Mouse (Mus musculus) 416B (cell line): Measurements from ENCODE around the gene Tm9sf1.

Source experiments
- DNase-seq: peaks from one replicate; pipeline ENCODE4 v3.0.0; 2011; ENCODE audit warnings: low read depth

Gene Tm9sf1

DNA sequence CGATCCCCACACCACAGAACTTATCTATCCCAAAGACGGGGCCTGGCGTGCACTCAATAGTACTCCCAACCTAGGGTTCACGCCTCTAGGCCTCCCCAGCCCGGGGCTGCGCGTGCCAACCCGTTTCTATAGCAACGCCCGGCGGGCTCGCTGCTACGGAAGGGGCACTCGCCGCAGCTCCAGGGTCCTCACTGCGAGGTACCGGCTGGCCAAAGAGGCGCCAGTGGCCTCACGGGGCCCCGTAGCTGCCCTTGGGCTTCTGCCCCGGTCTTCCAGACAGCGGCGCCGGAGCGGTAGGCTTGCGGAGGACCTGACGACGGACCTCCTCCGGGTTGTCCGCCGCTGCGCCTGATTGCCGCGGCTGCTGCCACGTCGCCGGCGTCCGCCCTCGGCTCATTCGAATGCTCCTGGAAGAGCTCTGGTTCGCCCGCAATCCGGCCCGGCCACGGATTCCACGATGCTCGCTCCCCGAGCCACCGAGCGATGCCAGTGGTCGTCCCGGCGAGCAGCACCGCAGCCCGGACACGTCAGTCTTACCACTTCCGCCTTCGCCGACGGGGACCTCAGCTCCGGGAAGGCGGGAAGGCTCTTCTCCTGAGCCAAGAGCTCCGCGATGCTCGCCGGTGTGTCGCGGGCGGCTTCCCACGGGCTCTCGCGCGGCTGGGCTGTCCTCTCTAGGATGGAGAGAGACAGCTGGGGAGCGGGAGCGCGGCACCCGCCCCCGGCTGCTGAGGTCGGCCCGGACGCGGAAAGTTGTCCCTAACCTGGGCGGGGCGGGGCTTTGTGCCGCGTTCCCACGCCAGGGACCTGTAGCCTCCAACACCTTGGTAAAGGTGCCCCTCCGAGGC is at the start of gene Tm9sf1:
Gene Tm9sf1 (minus strand): TSS at position 747 of the 848 bp plus-strand sequence.
- peak; percentile 87 for DNase-seq

DNA sequence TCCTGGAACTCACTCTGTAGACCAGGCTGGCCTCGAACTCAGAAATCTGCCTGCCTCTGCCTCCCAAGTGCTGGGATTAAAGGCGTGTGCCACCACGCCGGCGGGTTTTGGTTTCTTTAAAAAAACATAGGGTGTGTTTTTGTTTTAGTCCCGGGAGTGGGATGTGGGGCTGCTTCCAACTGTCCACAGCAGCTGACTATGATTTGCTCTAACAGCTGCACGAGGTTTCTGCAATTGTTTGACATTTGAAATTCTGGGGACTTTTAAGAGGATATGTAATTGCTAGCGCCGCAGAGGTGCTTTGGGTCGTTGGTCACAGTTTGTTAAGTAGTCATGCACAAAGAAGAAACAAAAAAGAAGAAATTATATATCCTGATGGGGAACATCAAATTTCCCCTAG is 45.8 kb upstream of the Tm9sf1 start:
- DNase-seq: no peak

DNA sequence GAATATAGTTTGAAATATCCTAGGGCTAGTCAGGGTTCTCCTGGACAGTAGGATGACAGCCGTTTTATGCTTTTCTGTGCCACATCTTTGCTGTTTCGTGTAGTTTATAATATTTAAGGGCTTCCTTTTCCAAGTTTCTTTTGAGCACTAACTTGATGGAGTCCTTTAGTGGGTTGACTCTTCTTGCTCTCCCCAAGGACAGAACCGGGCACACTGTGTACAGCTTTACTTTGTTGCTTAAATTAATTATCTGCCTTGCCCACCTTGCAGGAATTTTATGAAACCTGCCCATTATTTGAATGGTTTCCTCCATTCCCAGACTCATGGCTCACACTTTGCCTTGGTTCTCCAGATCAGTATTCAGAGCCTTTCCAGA is 38.5 kb upstream of the Tm9sf1 start:
- DNase-seq: no peak

DNA sequence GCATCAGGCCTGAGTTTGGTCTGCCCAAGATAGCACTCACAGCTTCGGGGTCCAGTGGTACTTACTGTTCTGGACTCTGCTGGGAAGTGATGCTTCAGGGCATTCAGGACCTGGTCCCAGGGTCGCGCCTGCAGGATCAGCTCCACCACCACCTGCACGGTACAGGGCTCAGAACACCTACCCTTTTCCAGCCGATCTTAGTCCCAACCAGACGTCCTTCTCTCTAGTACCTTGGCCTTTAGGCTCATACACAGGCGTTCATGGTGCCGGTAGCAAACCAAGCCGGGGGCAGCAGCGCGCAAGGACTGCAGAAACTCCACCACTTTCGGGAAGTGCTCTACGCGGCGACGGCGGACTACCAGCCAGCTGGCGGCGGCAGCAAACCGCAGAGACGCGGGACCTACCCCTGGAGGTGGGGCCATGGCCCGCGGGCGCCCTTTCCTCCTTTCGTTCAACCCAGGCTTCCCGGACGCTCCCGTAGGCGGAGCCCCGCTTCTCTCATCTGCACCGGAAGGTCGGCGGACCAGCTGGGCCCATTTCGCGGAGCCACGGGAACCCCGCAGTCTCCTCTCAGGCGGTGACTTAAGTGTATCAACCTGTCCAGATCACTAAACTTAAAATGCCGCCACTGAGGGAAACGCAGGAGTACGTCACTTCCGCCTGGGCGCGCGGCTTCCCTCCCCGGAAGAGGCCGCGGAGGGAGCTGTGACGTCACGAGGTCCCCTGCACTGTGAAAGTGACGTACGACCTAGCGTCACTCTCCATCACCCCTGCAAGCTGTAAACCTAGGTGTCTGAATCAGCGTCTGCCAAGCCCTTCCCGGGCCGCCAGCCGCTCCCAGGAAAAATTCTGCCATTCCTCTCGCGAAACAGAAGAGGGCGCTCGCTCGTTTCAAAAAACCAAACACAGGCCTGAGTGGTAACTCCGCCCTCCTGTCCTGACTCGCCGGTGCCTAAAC is 37.8 kb upstream of the Tm9sf1 start, which contains the start of gene Tinf2:
Gene Tinf2 (minus strand): TSS at position 661 of the 958 bp plus-strand sequence.
- DNase-seq: peak; percentile 98

DNA sequence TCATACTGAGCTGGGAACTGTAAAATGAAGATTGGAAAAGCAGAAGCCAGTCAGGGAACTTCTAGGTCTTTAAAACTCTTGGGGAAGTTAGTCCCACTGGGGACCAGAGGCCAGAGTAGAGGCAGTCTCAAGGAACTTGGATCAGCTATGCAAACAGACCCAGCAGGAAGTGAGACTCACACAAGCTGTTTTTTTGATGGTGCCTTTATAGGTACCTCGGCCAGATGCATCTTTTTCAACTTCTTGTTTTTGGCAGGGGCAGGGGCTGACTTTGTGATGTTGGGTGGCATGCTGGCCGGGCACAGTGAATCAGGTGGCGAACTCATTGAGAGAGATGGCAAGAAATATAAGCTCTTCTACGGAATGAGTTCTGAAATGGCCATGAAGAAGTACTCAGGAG is 34.0 kb upstream of the Tm9sf1 start:
- no peak for DNase-seq

DNA sequence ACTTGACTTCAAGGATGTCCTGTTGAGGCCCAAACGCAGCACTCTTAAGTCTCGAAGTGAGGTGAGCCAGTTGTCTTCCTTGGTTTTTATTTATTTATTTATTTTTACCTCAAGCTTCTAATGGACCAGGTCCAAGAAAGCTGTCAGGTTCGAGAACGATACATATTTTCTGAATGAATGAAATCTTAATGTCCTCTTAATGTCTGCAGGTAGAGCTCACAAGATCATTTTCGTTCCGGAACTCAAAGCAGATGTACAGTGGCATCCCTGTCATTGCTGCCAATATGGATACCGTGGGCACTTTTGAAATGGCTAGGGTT is 29.1 kb upstream of the Tm9sf1 start:
- no peak for DNase-seq

DNA sequence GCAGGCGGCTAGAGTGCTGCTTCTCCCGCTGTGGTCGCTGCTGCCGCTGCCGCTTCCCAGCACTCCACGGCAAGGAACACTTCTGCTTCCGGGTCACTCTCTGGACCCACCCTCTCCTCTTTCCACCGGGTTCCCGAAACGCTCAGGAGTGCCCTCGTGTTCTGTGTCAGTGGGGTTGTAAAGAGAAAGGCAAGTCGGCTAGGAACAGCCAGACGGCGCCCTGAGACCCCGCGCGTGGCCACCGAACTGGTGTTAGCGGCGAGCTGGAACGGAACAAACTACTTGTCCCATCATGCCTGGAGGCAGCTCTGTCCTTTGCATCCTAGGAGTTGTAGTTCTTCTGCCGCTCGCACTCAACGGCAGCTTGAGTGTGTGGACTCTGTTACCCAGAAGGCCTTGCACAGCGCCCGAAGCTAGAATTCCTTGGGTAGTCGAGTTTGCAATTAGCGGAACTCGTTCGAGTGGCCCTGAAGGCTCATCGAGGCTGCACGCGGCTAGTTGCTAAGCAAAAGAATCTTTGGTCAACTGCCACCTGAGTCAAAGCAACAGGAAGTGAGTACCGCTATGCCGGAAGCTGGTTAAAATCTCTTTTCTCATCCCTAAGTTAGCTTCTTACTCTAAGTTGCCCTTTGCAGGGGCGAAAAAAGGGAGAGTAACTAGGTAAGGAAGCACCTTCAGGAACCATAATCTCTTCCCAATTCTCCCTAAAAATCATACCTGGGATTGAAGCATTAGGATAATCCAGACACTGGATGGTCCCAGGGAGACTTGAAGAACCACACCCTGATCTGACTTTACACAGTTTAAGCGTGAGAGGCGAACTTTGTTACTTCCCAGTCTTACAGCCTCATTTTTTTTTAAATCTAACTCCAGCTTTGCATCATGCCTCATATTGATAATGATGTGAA is 28.5 kb upstream of the Tm9sf1 start, which contains the start of the genes Gmpr2 and Nedd8:
Gene Gmpr2 (plus strand): TSS at position 109 of the 908 bp plus-strand sequence.
Gene Nedd8 (minus strand): TSS at position 292 of the 908 bp plus-strand sequence.
- DNase-seq: peak; percentile 99

DNA sequence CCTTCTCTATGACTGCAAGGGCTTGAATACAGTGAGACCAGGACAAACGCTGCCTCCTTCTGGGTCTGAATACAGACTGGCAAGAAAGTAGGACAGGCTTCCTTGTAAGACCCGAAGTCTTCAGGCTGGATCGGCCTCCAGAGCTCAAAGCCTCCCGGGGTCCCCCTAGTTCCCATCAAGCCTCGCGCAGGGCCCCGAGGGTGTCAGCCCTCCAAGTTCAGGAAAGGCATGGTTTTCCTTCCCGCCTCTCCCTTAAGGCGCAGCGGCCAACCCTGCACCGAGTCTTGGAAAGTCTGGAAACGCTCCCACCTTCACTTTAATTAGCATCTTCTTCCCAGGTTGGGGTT is 27.9 kb upstream of the Tm9sf1 start:
- DNase-seq: no peak

DNA sequence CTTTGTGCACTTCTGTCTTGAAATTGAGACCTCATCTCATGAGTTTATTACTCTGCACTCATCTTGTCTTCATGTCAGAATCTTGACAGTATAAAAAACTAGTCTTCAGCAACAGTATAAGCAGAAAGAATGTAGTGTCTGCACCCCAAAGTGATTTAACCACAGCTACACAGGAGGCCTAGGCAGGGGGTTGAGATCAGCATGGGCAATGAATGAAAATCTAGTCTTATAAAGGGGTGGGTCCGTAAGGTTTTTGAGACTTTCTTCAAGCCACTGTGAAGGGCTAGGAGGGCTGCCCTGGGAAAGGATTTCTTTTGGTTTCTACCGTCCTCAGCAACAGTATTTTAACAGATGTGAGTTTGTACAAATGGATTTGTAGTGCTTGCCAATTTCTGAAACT is 17.0 kb upstream of the Tm9sf1 start:
- no peak for DNase-seq

DNA sequence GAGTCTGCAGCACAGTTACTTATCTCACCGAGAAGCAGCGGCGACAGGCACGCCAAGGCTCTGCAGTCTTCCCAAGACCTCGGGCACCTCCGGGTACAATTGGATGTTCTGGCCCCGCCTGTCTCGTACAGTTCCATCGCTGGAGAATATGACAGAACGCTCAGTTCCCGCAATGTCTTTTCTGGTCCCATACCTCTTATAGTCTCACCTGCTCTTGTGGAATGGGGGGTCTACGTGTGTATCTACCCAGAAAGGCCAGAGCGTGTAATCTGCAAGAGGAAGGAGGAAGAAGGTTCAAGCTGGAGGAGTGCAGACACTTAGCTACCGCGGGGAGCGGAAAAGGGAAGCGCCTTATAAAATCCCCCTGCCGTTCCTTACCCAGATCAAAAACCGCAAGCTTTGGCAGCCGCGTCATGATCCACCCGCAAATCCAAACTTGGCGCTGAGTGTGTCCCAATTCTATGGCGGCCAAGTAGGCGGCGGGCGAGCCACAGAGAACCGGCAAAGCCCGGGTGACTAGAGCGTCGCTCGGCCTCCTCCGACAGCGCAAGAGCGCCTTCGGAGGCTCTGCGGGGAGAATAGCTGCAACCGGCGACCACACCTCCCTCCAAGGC is 16.5 kb upstream of the Tm9sf1 start, which contains the start of gene Mdp1:
Gene Mdp1 (minus strand): TSS at position 549 of the 614 bp plus-strand sequence.
- DNase-seq: peak; percentile 86

DNA sequence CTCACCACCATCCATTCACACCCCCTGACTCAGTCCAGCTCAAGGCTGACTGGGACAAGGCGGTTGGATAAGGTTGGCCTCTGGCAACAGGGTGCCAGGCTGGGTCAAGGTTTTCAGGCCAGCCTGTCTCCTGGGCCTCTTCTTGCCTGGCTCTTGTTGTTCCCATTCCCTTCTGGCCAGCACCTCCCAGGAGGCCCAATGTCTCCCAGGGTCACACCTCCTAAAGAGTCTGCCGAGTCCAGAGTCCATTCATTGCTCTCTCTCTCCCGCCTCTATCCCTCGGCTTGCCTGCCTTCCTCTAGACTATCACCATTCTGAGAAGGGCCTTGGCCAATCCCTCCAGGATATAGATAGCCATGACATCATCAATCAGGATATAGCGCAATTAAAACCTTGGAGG is 14.4 kb upstream of the Tm9sf1 start:
- no peak for DNase-seq

DNA sequence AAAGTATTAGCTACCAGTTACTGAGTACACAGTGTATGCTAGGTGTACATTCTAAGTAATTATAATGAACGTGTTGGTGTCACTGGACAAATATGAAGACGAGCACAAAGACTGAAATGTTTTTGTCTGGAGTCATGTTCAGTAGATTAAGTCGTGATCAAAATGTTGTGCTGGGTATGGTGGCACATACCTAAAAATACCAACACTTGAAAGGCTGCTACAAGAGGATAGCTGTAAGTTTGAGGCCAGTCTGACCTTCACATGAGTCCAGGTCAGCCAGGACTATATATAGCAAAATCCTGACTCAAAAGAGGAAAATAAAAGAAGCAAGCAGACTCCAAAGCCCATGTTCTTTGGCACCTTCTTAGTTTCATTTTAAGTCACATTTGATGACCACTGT is 13.3 kb upstream of the Tm9sf1 start:
- no peak for DNase-seq

DNA sequence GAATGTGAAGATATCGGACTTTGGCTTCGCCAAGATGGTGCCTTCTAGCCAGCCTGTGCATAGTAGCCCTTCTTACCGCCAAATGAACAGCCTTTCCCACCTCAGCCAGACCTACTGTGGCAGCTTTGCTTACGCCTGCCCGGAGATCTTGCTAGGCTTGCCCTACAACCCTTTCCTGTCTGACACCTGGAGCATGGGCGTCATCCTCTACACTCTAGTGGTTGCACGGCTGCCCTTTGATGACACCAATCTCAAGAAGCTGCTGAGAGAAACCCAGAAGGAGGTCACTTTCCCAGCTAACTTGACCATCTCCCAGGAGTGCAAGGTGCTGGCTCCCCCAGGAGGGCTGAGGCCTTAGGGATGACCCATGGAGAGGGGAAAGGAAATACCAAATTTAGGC is 7.9 kb upstream of the Tm9sf1 start:
- DNase-seq: no peak

DNA sequence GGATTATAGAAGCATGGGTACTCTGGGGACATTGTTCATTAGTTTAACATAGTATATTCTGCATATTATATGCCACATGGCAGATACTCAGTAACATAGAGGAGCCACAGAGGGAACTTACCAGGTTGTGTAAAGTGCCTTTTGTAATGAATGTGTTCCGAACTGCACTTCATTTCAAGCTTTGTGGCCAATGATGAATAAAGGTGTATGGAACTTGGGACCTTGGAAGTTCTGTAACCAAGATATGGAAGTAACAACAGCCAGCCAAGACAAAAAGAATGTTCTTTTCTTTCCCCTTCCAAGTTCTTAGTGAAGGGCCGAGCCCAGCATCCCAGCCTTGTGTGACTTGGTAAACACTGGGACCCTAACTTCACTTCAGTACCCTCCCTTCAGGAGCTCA is 6.3 kb upstream of the Tm9sf1 start, which contains the start of gene Tssk4:
Gene Tssk4 (plus strand): TSS at position 301 of the 400 bp plus-strand sequence.
- no peak for DNase-seq

DNA sequence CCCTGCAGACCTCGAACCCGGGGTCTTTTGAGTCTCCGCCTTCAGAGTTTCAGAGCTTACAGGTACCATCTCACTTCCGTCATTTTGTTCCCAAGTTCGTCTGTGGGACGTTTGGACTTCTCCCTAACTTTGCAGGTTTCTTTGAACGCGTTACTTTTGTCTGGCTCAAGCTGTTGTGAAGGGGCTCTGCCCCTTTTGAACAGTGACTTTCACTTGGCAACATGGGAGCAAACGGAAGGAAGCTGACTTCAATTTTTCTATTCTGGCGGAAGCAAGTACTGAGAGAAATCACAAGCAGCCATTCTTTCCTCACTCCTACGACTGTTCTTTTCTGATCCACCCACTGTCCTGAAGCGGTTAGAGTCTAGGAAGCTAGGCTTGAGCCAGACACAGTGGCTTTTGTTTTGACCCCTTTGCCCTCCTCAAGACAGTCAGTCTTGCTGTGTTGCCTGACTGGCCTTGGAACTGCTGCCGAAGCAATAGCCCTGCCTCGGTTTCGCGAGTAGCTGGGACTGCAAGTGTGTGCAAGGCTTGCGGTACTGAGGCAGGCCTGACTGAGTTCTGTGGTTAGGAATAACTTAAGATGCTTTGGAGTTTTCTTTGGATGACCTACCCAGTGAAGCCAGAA is 769 bp upstream of the Tm9sf1 start:
- peak; percentile 62 for DNase-seq

DNA sequence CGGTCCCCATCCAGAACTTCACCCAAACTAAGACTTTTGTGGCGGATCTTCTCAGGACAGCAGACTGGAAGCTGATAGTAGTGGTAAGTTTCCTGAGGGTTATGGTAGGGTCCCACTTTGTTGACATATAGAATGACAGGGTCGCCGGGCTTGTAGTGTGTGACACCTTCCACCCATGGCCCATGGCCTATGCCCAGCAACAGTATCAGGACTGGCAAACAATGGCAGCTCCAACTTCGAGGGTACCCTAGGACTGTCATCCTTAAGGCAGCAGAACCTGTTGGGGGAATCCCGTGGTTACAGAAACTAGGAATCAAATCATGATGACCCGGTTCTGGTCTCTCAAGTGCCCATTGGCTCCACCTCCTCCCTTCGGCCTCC is 937 bp downstream of the Tm9sf1 start:
- no peak for DNase-seq

DNA sequence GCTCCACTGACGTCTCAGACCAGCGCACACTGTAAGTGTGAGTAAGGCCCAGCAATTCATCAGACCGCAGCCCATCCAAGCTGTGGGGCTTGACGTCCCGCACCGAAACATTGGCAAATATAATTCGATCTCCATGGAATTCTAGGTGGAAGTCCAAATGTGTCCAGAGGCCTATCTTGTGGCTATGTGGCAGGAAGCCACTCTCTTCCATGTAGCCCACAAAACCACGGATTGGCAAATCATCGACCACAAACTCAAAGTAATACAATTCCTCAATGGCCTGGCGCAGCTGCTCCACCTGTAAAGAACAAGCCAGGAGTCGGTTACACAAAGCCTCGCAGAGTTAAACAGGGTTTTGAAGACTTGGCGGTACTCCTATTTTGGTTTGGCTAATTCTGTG is 2.3 kb downstream of the Tm9sf1 start:
- DNase-seq: peak; percentile 52

DNA sequence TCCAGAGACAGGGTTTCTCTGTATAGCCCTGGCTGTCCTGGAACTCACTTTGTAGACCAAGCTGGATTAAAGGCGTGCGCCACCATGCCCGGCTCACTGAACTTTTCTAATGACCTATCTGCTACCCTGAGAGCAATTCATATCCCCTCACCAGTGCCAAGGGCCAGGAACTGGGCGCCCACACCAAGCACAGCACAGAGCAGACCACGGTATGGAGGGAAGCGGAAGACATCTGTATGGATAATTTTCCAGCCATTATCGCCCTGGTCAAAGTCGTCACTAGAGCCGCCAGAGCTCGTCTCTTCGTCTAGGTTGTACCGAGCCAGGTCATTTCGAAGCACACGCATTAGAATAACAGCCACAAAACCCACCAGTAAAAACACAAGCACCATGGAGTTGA is 2.8 kb downstream of the Tm9sf1 start:
- no peak for DNase-seq

DNA sequence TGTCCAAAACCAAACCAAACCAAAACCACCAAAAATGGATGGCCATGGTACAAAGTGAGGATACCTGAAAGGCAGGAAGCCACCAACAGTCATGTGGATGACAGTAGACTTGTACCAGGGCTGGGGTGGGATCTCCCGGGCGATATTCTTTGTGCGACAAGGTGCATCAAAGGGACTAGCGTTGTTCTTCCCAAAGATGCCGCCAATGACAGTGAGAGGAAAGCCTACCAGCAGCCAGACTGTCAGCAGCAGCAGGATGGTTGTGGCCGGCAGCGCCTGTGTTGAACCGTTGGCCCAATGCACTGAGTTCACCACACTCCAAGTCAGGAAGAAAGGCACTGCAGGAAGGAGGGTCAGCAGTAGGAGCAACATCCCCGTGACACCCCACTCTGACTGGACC is 5.8 kb downstream of the Tm9sf1 start, which contains the start of gene Gm49378:
Gene Gm49378 (minus strand): TSS at position 101 of the 400 bp plus-strand sequence.
- DNase-seq: no peak

DNA sequence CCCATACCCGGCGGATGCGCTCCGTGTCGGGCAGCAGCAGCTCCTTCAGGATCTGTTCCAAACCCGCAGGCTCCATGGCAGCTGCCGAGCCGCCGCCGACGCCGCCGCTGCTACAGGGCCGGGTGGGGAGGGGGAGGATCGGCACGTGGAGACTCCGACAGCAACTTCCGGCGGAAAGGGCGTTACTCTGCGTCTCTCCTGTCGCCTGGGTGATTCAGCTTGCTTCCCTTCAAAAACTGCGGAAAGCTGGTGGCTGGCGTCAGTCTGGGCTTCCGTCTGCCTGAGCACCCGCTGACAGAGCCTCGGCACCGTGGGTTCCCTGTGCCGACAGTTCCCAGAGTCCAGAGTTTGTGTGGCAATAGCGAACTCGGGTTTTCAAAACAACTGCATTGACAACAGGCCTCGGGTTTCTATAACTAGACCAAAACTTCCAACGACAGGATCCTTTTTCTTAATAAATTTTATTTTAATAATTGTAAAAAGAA is 8.0 kb downstream of the Tm9sf1 start, which contains the start of gene Ipo4:
Gene Ipo4 (minus strand): TSS at position 435 of the 485 bp plus-strand sequence.
- DNase-seq: peak; percentile 94
